8 mouse cellular contexts compared by ENCODE assay signal in the genomic region with DNA sequence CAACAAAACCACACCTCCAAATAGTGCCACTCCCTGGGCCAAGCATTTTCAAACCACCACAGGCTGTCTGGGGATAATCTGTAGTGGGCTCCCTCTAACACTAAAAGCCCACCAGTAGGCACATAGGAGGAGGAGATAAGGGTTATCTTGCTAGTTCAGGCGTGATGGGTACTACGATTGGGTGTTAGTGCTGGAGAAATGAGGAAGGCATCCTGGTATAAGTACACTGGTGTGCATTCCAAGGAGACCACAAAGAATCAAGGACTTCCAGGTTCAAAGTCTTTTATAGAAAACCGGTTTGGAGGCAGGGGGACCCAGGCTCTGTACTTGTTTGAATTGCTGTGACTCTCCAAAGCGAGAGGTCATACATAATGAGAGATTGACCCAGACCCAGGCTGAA. TPM values are rescaled to one million over a fixed set of nuclear protein-coding genes. Genes with fewer than 3 reads are reported as not detected.
A peak's percentile ranks its signal among the peaks of the same experiment; 100 is the strongest.
DNase-seq lines count a peak whose midpoint lies in the region; ATAC-seq and TF ChIP-seq lines count a peak whose summit lies in the region.

No protein-coding gene starts in this region.

- 19% methylated on average over 4 of the region's 4 CpGs for WGBS in heart, embryonic 15.5 days
- 22% methylated on average over 4 of the region's 4 CpGs for WGBS in hindbrain, embryonic 11.5 days
- WGBS in midbrain, embryonic 11.5 days, result 26% methylated on average over 4 of the region's 4 CpGs

- ATAC-seq in heart, embryonic 15.5 days (replicated peaks; ENCODE audit: insufficient number of reproducible peaks, insufficient read depth, low FRiP score, low read depth), result no peak
- ATAC-seq in hindbrain, embryonic 11.5 days (ENCODE audit: low FRiP score), result peak; percentile 5
- ATAC-seq in midbrain, embryonic 11.5 days (ENCODE audit: low FRiP score), result peak; percentile 7; the same call in 1 of the 2 replicates

- peak overlapping the region; percentile 92 for H3K27ac ChIP-seq in heart, embryonic 15.5 days
- H3K27ac ChIP-seq in bone marrow macrophage, adult 2 months (ENCODE audit: insufficient read depth, low read depth, low read length), result peak overlapping the region; percentile 66; the same call in 1 of the 2 replicates
- H3K27ac ChIP-seq in hindbrain, embryonic 11.5 days (ENCODE audit: low read depth, low read length), result peak overlapping the region; percentile 85; the same call in 1 of the 2 replicates
- H3K27ac ChIP-seq in midbrain, embryonic 11.5 days (ENCODE audit: low read depth, low read length), result no peak overlapping the region

- H3K4me1 ChIP-seq in heart, embryonic 15.5 days (replicated peaks), result peaks cover 21% of the 10 kb centered on the region
- peaks cover 12% of the 10 kb centered on the region for H3K4me1 ChIP-seq in bone marrow macrophage, adult 2 months (ENCODE audit: control insufficient read depth, insufficient read depth, low read length)
- no peaks in the 10 kb centered on the region for H3K4me1 ChIP-seq in hindbrain, embryonic 11.5 days (replicated peaks; ENCODE audit: control insufficient read depth, insufficient read depth, low read length)
- H3K4me1 ChIP-seq in midbrain, embryonic 11.5 days (ENCODE audit: control insufficient read depth, insufficient read depth, low read length), result peaks cover 9% of the 10 kb centered on the region

- H3K4me2 ChIP-seq in heart, embryonic 15.5 days, result peak overlapping the region; percentile 95
- H3K4me2 ChIP-seq in hindbrain, embryonic 11.5 days (replicated peaks; ENCODE audit: low read depth, low read length), result peak overlapping the region; percentile 75
- H3K4me2 ChIP-seq in midbrain, embryonic 11.5 days, result peak overlapping the region; percentile 84

- DNase-seq in heart, adult 18-20 months, result no peak
- no peak for DNase-seq in hindbrain, embryonic 11.5 days (ENCODE audit: low spot score)
- no peak for DNase-seq in midbrain, embryonic 11.5 days (ENCODE audit: low spot score, missing footprints)
- no peak for DNase-seq in thymus, postnatal 25 days
- DNase-seq in adrenal gland, postnatal 25 days, result no peak
- DNase-seq in spleen, adult 18-20 months, result no peak

- no peaks in the 10 kb centered on the region for H3K9me3 ChIP-seq in heart, embryonic 15.5 days (replicated peaks)
- H3K9me3 ChIP-seq in hindbrain, embryonic 11.5 days (ENCODE audit: control insufficient read depth, low read length), result no peaks in the 10 kb centered on the region
- H3K9me3 ChIP-seq in midbrain, embryonic 11.5 days (ENCODE audit: control insufficient read depth, low read length), result 0 out of 2 replicates have a peak, but pooled peaks cover 3% of the 10 kb centered on the region

- peak overlapping the region; percentile 84 for H3K9ac ChIP-seq in heart, embryonic 15.5 days
- peak overlapping the region; percentile 87 for H3K9ac ChIP-seq in hindbrain, embryonic 11.5 days (ENCODE audit: low read depth, low read length)
- H3K9ac ChIP-seq in midbrain, embryonic 11.5 days (ENCODE audit: low read length), result peak overlapping the region; percentile 90

- no peak for TF ChIP-seq CTCF in bone marrow macrophage, adult 2 months (IDR thresholded peaks at IDR 0.05; ENCODE audit: low read depth, low read length)

- peak overlapping the region; percentile 75 for H3K4me3 ChIP-seq in heart, embryonic 15.5 days
- peak overlapping the region; percentile 77 for H3K4me3 ChIP-seq in bone marrow macrophage, adult 2 months (ENCODE audit: insufficient read depth, low read length)
- peak overlapping the region; percentile 74 for H3K4me3 ChIP-seq in hindbrain, embryonic 11.5 days (ENCODE audit: low read depth, low read length)
- peak overlapping the region; percentile 61 for H3K4me3 ChIP-seq in midbrain, embryonic 11.5 days (ENCODE audit: low read depth, low read length)

- H3K27me3 ChIP-seq in heart, embryonic 15.5 days, result no peaks in the 10 kb centered on the region
- H3K27me3 ChIP-seq in hindbrain, embryonic 11.5 days (ENCODE audit: control insufficient read depth, insufficient read depth, low read length), result no peaks in the 10 kb centered on the region
- H3K27me3 ChIP-seq in midbrain, embryonic 11.5 days (ENCODE audit: control insufficient read depth, insufficient read depth, low read length), result no peaks in the 10 kb centered on the region

- peaks cover 11% of the 10 kb centered on the region; the same call in 1 of the 2 replicates for H3K36me3 ChIP-seq in heart, embryonic 15.5 days
- no peaks in the 10 kb centered on the region for H3K36me3 ChIP-seq in hindbrain, embryonic 11.5 days (ENCODE audit: control insufficient read depth, insufficient read depth, low read length)
- H3K36me3 ChIP-seq in midbrain, embryonic 11.5 days (ENCODE audit: control insufficient read depth, insufficient read depth, low read length), result no peaks in the 10 kb centered on the region

- TF ChIP-seq POLR2A in bone marrow macrophage, adult 2 months (IDR thresholded peaks at IDR 0.05; ENCODE audit: borderline replicate concordance, low read depth, low read length), result no peak

RNA-seq across cellular contexts. Expression of gene Rabep2, which starts 0.4 kb away (rescaled TPM):
- 16.3 and 22.8 TPM in 2 replicates for polyA plus RNA-seq in heart, embryonic 15.5 days (2015; fragmentation: Nextera tagmentation; extraction: Ambion mirVana)
- 1 to 10 TPM; 5.5 to 7.5 TPM for total RNA-seq in heart, adult 18-20 months (2021)
- 25.3 and 30.6 TPM in 2 replicates for polyA plus RNA-seq in bone marrow macrophage, adult 2 months (2012; ENCODE audit: insufficient read depth, insufficient read length, missing spikeins)
- 19.5 and 20.2 TPM in 2 replicates for polyA plus RNA-seq in hindbrain, embryonic 11.5 days (2014; fragmentation: Nextera tagmentation; extraction: Ambion mirVana)
- polyA plus RNA-seq in midbrain, embryonic 11.5 days (2014; fragmentation: Nextera tagmentation; extraction: Ambion mirVana), result 17.9 and 18.0 TPM in 2 replicates
- 58.2 and 82.6 TPM in 2 replicates for total RNA-seq in adrenal gland, postnatal 25 days (2021)

RNA-seq across cellular contexts. Expression of gene Cd19, which starts 13.5 kb away (rescaled TPM):
- 0.09 TPM in 1 of 2 replicates, not detected in the other for polyA plus RNA-seq in heart, embryonic 15.5 days (2015; fragmentation: Nextera tagmentation; extraction: Ambion mirVana)
- 1 to 10 TPM in 1 of 2 experiments, under 1 TPM in 1; 0.32 to 4.2 TPM for total RNA-seq in heart, adult 18-20 months (2021)
- not detected in 2 replicates for polyA plus RNA-seq in bone marrow macrophage, adult 2 months (2012; ENCODE audit: insufficient read depth, insufficient read length, missing spikeins)
- not detected in 2 replicates for polyA plus RNA-seq in hindbrain, embryonic 11.5 days (2014; fragmentation: Nextera tagmentation; extraction: Ambion mirVana)
- not detected in 2 replicates for polyA plus RNA-seq in midbrain, embryonic 11.5 days (2014; fragmentation: Nextera tagmentation; extraction: Ambion mirVana)
- 0.67 and 1.9 TPM in 2 replicates for total RNA-seq in adrenal gland, postnatal 25 days (2021)

RNA-seq across cellular contexts. Expression of gene Nfatc2ip, which starts 31.6 kb away (rescaled TPM):
- 1.4 and 2.6 TPM in 2 replicates for polyA plus RNA-seq in heart, embryonic 15.5 days (2015; fragmentation: Nextera tagmentation; extraction: Ambion mirVana)
- 1 to 10 TPM; 3.8 to 3.9 TPM for total RNA-seq in heart, adult 18-20 months (2021)
- polyA plus RNA-seq in bone marrow macrophage, adult 2 months (2012; ENCODE audit: insufficient read depth, insufficient read length, missing spikeins), result 9.5 and 10.3 TPM in 2 replicates
- 4.8 and 5.2 TPM in 2 replicates for polyA plus RNA-seq in hindbrain, embryonic 11.5 days (2014; fragmentation: Nextera tagmentation; extraction: Ambion mirVana)
- polyA plus RNA-seq in midbrain, embryonic 11.5 days (2014; fragmentation: Nextera tagmentation; extraction: Ambion mirVana), result 4.8 and 4.9 TPM in 2 replicates
- 8.6 and 8.7 TPM in 2 replicates for total RNA-seq in adrenal gland, postnatal 25 days (2021)

RNA-seq across cellular contexts. Expression of gene Atp2a1, which starts 34.8 kb away (rescaled TPM):
- polyA plus RNA-seq in heart, embryonic 15.5 days (2015; fragmentation: Nextera tagmentation; extraction: Ambion mirVana), result 0.72 and 1.8 TPM in 2 replicates
- under 1 TPM; 0.87 TPM for total RNA-seq in heart, adult 18-20 months (2021)
- polyA plus RNA-seq in bone marrow macrophage, adult 2 months (2012; ENCODE audit: insufficient read depth, insufficient read length, missing spikeins), result 0.25 and 1.4 TPM in 2 replicates
- 2.7 and 3.0 TPM in 2 replicates for polyA plus RNA-seq in hindbrain, embryonic 11.5 days (2014; fragmentation: Nextera tagmentation; extraction: Ambion mirVana)
- polyA plus RNA-seq in midbrain, embryonic 11.5 days (2014; fragmentation: Nextera tagmentation; extraction: Ambion mirVana), result 0.29 and 0.38 TPM in 2 replicates
- not detected in 2 replicates for total RNA-seq in adrenal gland, postnatal 25 days (2021)

RNA-seq across cellular contexts. Expression of gene Sh2b1, which starts 47.1 kb away (rescaled TPM):
- polyA plus RNA-seq in heart, embryonic 15.5 days (2015; fragmentation: Nextera tagmentation; extraction: Ambion mirVana), result 37.1 and 45.2 TPM in 2 replicates
- total RNA-seq in heart, adult 18-20 months (2021), result 10 to 100 TPM; 40.9 to 45.1 TPM
- 26.1 and 27.6 TPM in 2 replicates for polyA plus RNA-seq in bone marrow macrophage, adult 2 months (2012; ENCODE audit: insufficient read depth, insufficient read length, missing spikeins)
- polyA plus RNA-seq in hindbrain, embryonic 11.5 days (2014; fragmentation: Nextera tagmentation; extraction: Ambion mirVana), result 38.0 and 41.0 TPM in 2 replicates
- polyA plus RNA-seq in midbrain, embryonic 11.5 days (2014; fragmentation: Nextera tagmentation; extraction: Ambion mirVana), result 38.1 and 44.6 TPM in 2 replicates
- 60.4 and 63.6 TPM in 2 replicates for total RNA-seq in adrenal gland, postnatal 25 days (2021)
